Mouse (Mus musculus): ENCODE measurements at regions not wholly inside any gene's neighbourhood (a gene's known extent, or its start where the extent isn't known, plus 50 kb on each side); places are given as distances from the start of the nearest gene placed in this dataset.

DNA sequence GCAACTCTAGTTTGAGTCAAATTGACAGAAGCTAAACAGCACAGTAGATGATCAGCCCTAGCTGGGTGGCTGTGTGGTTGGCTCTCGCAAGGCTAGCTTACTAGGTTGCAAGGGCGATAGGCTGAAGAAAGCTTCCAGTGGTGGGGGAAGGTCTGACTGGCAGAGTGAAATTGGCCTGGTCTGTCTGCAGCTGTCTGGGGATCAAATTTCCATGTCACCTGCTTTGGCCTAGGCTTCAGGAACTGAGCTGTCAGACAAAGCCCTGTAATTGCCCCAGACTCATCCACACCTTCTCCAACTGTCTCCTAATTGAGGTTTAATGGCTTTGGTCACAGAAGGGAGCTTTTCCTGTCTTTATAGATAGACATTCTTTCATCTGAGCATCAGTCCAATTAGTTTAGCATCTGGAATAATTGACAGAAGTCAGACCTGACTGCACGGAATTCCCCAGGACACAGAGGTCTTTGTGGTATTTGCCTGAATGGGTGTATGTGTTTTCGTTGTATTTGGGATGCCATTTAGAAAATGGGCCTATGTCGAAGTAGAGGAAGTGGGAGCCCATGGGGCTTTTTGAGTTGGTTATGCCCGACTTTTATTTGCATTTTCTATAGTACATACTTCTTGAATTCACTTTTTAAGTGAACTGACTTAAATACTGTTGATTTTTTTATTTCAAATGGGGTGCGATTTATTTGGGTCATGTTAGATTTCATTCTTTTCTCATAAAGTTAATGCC is 348.2 kb downstream of the Hlx start:
- TF ChIP-seq CTCF (IDR thresholded peaks at IDR 0.05; ENCODE audit: borderline replicate concordance, extremely low read depth, insufficient read depth, insufficient read length) (no peak), POLR2A (IDR thresholded peaks at IDR 0.05; ENCODE audit: borderline replicate concordance, extremely low read depth, insufficient read depth, insufficient read length, poor library complexity, severe bottlenecking) (no peak)

Measured in brain, embryonic 14.5 days (tissue).